Mouse (Mus musculus) kidney, adult 11 months (tissue): ENCODE measurements around the gene Dst.
A peak's percentile ranks its signal among the peaks of the same experiment; 100 is the strongest.

ENCODE experiments used
- DNase-seq: peaks from one replicate; pipeline ENCODE4 v3.0.0; 2022

Dst gene

DNA sequence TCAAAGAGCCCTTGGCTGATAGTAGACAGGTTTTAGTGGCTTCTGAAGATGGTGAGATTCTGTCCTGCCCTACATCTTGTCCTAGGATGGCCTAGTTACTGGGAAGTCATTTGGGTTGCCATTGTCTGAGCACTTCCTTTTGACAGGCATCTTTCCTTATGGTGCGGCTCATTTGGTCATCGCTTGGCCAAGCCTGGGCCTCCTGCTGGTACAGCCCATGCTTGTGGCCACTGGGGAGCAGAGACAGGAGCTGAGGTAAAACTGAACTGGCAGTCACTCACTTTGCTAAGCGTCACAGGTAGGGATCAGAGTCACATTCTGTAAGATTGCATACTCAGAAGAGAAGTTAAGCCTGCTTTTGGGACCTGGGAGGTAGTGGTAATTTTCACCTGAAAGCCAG lies 24.2 kb downstream of the Dst start:
- DNase-seq: no peak

DNA sequence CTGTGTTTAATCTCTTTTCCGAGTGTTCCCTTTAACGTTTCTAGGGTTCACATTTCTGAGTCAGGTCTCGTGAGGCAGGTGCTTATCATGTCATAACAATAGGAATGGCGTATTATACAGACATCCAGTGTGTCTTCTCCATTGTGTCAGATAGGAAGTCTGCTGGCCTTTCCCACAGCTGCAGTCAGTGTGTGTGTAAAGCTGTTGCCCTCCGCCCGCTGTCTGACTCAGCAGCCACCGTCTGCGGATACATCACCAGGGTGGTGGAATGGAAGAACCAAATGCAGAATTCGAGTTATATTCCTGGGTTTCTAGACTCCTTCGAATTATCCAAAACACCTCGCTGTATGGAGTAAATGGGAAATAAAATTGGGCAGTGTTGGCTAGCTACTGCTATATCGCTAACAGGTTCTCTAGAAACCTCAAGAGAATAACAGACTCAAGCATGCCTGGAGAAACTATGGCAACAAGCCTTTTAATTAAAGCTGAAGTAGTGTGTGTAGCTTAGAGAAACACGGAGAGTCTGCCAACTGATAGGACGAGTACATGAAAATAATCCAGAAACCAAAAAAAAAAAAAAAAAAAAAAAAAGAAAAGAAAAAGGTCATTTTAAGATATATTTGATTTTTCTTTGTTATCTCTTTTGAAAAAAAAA lies 24.9 kb downstream of the Dst start:
- DNase-seq: no peak

- no peak for DNase-seq
Observed at GRCm38 (mm10) chr1:33935946-33936345, 27.9 kb downstream of the Dst start.

- no peak for DNase-seq
Observed at GRCm38 (mm10) chr1:33939828-33940227, 31.8 kb downstream of the Dst start.

GRCm38 (mm10) chr1:33940364-33940928 lies 32.4 kb downstream of the Dst start:
- DNase-seq: no peak

DNA sequence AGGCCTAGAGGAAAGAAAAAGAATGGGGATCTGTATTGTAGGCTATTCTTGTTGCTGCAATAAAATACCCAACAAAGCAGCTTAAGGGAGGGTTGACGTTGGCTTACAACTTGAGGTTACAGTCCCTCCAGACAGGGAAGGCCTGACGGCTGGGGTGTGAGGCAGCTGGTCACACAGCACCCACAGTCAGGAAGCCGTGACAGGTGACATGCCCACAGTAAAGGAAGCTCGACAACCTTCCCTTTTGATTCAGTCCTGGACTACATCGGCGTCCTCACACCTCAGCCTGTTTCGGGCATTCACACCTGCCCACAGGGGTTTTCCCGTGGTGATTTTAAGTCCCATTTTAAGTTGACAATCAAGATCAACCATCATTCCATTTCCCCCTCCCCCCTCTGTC lies 34.6 kb downstream of the Dst start:
- no peak for DNase-seq

- DNase-seq: no peak
Observed at GRCm38 (mm10) chr1:33943943-33944342, 35.9 kb downstream of the Dst start.

GRCm38 (mm10) chr1:33944977-33945750 lies 37.1 kb downstream of the Dst start:
- peak; percentile 15 for DNase-seq

DNA sequence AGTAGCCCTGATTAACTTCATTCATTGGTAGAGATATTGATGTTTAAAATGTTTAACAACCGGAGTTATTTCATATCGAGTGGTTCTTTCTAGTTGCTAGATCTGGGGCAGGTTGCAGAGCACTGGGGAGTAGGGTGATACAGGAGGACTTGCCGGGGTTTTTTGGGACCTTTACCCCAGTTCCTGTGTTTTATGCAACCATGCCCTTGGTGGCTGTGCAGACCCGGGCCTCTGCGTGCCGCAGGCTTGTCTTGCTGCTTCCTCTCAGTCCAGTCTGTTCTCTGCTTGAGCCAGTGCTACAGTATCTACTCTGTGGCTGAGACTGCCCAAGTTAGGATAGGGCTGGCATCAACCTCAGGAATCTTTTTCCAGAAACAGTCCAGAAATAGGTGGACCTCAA lies 37.7 kb downstream of the Dst start:
- DNase-seq: no peak

DNA sequence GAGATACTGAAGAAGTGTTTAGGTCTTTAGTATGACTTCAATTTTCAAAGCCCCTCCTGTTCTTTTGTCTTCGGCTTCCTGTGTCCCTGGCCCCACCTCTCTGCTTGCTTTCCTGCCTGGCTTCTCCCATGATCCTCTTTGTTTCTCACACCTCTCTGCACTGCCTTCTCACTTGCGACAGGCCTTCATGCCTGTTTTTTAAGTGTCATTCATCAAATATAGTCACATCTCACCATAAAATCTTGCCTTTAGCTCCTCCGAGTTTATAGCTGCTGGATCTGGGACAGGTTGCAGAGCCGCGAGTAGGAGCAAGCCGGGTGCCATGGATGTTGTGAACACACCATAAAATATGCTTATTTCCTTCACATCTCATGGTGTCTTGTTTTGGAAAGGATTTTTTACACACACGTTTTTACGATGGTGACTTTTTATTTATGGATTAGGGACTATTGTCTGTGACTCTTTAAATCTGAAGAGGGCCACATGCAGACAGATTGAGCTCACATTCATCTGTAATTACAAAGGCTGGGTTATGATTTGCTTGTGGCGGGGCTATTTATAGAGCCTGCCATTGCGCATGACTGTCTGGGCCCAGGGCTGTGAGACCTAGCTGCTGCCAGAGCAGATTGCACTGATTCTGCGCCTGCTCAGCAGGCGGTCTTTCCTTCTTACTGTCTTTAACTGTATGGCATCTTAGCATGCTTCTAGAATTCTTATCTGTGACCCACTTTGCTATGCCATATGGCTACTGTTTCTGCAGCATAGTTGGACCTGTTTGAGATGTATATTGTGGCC lies 38.8 kb downstream of the Dst start:
- no peak for DNase-seq

DNA sequence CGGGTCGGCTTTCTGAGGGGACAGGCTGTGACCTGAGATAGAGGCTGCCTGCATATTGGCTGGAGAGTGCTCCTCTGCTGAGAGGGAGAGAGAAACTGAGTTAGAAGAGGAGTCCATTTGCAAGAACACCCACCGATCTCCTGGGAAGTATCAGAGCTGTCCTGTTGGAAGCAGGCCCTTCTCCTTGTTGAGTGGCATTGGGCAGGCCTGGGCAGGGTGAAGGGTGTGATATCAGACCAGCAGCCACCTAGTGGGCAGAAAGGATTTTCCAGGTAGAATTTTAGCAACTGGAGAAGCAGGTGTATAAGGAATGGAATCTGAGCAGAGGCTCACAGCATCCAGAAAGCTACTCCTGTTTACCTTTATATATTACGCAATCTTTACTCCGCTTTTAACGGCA lies 39.8 kb downstream of the Dst start:
- no peak for DNase-seq

- no peak for DNase-seq
Observed at GRCm38 (mm10) chr1:33948511-33948910, 40.5 kb downstream of the Dst start.

DNA sequence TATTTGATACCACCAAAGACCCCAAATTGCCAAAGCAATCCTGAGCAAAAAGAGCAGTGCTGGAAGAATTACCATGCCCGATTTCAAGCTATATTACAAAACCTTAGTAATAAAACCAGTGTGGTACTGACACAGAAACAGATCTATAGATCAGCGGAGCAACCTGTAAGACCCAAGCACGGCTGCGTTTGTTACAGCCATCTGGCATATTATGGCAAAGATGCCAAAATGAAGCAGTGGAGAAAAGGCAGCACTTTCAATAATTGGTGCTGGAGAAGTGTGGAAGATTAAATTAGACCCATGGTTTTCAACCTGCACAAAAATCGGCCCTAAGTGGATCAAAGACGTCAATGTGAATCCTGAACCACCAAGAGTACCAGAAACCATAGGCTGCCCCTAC lies 47.6 kb downstream of the Dst start:
- DNase-seq: no peak

DNA sequence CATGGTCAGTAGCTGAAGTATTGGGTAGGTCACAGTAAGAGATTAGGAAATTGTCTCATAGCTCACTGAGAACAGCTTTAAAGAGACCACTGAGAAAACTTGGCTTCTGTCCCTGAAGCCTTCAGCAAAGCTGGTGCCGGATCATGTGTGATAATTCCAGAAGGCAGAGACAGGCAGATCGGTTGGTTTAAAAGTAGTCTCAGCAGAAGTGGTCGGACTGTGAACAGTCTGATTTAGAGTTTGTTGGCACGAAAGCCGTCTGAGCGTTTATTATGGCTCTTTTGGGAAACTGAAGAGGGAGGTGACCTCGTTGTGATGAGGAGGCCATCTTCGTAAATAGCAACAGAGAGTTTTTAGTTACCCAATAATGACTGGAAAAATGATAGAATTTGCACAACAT lies 52.4 kb downstream of the Dst start:
- no peak for DNase-seq

- no peak for DNase-seq
Observed at GRCm38 (mm10) chr1:33964643-33965042, 56.6 kb downstream of the Dst start.

DNA sequence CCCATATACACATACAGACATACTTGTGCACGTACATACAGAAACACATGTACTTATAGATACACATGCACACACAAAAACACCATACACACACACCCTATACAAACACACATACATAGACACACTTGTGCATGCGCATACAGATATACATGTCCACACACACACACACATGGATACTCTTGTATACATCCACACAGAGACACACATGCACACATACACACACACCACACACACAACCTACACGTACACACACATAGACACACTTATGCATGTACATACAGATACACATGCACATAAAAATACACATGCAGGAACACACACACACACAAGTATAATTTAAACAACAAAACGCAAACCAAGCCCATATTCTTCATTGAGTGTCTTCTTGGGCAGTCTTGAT lies 57.8 kb downstream of the Dst start:
- DNase-seq: no peak

DNA sequence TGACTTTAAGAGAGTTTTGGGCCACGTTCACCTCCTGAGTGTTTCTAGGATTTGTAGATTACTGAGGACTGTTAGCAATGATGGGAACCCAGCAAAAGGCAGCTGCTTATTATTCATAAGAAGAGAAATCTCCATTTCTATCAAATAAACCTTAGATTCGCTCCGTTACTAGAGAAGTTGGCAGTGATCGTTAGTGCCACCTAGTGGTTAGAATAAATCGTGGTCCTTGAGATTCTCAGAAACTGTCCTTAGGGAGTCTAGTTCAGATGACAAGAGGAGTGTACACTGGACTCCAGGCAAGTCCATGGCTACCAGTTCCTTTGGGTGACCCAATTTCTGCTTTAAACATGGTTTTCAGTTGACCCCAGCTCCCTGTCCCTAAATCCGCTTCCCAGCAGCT lies 58.3 kb downstream of the Dst start:
- no peak for DNase-seq

GRCm38 (mm10) chr1:33967206-33967605 lies 59.2 kb downstream of the Dst start:
- no peak for DNase-seq

DNA sequence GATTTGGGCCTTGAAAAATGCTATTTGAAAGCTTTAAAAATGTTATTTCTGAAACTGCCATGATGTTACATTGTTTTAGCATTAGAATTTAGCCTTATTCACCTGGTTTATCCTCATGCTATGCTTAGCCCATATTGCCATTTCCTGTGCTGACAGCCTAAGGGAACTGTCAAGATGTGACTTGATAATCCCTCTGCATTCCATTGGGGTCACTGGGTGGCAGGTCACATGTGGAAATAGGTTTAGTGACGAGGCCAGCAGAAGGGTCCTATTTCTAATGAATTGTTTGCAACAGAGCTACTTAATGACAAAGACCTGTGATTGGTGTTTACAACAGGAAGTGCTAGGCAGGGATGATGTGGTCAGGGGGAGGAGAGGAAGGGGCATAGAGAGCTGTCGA lies 61.9 kb downstream of the Dst start:
- DNase-seq: no peak

GRCm38 (mm10) chr1:33974401-33974800 lies 66.4 kb downstream of the Dst start:
- peak; percentile 18 for DNase-seq

- no peak for DNase-seq
Observed at GRCm38 (mm10) chr1:33975333-33975732, 67.3 kb downstream of the Dst start.

GRCm38 (mm10) chr1:33977832-33978231 lies 69.8 kb downstream of the Dst start:
- DNase-seq: no peak

DNA sequence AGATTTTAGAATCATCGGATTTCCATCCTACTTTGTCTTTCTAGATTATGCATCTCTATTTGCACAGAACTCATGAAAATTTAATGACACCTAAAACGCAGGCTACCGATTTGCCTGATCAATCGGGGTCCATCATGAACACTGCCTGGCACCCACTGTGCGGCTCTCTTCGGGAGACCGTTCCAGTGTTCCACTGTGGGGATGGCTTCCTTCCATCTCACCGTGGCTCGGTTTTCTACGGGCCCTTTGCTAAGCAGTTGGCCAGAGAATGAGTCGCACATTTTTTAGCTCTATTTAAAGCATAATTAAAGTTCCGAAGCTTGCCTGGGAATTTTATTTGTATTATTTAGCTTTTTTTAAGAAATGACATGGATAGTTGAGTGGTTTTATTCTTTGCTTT lies 72.4 kb downstream of the Dst start:
- DNase-seq: no peak

- DNase-seq: no peak
Observed at GRCm38 (mm10) chr1:33989643-33990042, 81.6 kb downstream of the Dst start.
